Mouse (Mus musculus): ENCODE results near the gene Trip13.

- TF ChIP-seq CTCF (IDR thresholded peaks at IDR 0.05) (no peak), EP300 (IDR thresholded peaks at IDR 0.05) (no peak)
These were observed 26.0 kb upstream of the Trip13 start, which contains the start of gene Zdhhc11 for GRCm38 (mm10) chr13:73963551-73963950.

Measured in lung, postnatal 0 days (tissue).